Mouse (Mus musculus) WW6 (cell line): Measurements from ENCODE around the gene Mfn1.

Experiments
- DNase-seq: peaks from one replicate; pipeline ENCODE4 v3.0.0-alpha.2; 2013; ENCODE audit warnings: low read depth, low spot score

Gene Mfn1

DNA sequence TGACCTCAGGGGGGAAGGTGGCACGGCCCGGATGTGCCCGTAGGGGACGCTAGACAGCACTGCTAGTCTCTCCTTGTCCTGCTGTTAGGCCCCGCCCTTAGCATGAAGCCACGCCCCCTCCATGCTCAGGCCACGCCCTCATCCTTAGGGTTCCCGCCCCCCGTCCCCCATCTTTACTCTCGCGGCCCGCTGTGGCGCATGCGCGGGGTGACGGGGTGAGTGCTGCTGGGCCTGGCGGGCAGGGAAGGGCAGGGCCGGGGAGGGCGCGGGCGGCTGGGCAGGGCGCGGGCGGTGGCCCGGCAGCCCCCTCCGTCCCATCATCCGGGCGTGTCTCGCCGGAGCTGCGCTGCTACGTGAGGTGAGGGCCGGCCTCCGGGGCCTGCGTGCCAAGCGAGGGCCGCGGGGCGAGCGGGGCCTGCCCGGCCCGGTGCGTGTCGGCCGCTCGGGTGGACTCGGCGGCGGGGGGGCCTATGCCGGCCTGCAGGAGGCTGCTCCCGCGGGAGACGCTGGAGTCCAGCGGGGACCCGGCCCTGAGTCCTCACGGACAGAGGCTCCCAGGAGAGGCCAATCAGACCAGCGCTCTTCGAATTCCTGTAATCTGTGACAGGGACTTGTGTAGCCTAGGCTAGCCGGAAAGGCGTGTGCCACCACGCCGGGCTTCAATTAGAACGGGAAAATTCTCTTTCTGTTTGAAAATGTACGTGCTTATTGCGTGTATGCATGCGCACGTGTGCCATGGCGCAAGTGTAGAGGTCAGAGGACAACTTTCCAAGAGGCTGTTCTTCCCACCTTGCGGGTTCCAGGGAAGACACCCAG, 18.7 kb upstream of the Mfn1 start:
- DNase-seq = peak; percentile 78

DNA sequence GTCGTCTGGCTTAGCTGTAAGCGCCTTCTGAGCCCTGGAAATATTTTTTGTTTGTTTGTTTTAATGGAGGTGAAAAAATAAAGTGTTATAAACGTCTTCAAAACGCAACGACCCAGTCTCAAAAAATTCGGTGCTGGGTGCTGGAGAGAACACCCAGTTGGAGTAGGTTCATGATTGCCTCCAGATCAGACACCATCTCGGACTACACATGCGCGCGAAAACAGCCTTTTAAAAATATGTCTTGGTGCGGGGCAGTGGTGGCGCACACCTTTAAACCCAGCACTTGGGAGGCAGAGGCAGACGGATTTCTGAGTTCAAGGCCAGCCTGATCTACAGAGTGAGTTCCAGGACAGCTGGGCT, 18.1 kb upstream of the Mfn1 start:
- no peak for DNase-seq

DNA sequence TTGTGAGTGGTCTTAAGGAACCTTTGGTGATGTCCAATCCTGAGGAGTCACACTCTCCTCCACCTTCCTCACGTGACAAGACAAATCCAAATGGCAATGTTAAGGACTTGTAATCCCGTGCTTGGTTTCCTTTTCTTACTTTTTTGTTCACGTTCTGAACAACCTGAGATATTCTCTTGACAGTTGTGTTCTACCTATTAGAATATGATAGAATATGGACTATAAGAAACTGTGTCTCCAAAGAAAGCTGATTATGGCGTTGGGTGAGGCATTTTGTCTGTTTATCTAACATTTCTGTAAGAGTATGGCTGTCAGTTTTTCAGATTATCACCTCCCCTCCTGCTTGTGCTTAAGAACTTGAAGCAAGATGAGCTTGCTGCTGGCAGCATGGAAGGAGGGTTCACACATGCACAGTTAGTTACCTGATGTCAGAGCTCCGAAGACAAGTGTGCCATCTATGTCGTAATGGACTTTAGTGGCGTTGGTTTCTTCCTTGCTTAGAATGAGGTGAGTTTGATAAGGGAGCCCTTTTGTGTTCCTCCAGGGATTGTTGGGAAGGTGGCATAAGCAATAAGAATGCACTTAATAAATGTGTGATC, 16.5 kb upstream of the Mfn1 start:
- DNase-seq = no peak

DNA sequence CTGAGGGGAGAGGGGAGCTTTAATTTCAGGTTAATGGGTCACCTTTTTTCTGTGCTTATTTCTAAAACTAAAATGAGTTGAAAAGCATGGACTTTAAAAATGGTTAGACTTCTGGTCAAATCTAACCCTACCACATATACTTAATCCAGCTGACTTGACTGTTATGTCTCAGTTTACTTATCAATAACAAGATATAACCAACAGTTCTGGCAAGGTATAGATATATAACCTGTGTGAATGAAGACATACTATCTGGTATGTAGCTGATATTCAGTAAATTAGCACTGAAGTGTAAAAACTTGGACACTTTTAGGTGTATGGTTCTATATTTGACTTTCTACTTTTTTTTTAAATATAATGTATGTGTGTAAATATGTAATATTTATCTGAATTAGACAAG, 15.7 kb upstream of the Mfn1 start:
- no peak for DNase-seq

DNA sequence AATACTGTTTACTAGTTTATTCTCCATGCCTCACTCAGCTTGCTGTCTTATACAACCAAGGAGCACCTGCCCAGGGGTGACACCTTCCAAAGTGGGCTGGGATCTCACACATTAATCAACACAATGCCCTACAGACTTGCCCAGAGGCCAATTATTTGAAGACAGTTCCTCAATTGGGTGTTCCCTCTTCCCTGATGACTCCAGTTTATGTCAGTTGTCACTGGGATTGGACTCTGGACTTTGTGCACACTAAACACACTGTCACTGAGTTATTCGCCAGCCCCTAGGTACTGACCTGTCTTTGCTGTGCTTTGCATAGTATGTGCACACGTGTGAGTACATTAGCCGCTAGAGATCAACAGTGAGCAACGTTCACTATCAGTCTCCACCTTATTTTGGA, 2.1 kb upstream of the Mfn1 start:
- DNase-seq = no peak

DNA sequence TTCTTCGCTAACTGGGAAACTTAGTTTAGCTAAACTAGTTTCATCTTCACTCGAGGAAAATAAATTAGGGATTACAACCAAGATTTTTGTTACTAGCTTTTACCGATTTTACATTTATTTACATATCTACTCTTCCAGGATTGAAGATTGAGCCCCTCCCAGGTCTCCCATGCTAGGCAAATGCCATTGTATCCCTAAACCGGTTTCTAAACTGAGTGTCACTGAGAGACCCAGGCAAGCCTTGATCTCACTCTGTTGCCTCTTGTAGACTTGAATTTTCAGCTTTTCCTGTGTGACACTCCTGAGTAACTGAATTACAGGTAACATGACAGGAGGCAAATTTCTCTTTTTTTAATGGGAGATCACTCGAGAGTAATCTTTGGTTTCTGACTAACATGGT, 776 bp downstream of the Mfn1 start:
- DNase-seq = no peak

DNA sequence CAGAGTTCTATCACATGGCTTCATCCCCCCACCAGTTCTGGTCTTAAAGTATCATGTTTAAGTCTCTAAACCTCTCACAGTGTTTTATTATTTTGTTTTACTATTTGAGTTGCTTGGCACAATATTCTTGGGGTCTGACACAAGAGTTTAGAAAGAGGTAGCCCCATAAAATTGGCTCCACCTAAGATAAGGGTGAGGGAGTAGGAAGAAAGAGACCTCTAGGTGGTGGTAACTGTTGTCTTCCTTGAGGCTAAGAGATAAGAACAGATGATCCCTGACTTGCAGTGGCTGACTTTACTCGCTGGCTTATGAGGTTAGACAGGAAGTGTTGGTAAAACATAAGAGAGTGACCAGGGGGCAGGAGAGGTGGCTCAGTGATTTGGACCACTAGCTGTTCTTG, 6.4 kb downstream of the Mfn1 start:
- no peak for DNase-seq

DNA sequence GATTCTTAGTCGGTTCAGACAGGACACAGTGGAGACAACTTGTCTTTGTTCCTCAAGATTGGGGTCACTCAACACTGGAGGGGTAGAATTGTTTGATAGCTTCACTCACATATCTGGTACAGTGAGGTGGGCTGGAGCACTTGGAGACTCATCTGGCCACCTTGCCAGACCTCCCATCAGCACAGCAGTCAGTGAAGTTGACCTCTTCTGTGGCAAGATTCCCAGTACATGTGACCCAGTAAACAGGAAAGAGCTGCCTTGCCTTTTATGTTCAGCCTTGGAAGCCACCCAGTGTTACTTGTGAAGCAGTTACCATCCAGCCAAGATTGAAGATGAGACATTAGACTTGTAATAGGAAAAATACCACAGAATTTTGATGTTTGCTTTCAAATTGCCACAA, 8.3 kb downstream of the Mfn1 start:
- DNase-seq = no peak

DNA sequence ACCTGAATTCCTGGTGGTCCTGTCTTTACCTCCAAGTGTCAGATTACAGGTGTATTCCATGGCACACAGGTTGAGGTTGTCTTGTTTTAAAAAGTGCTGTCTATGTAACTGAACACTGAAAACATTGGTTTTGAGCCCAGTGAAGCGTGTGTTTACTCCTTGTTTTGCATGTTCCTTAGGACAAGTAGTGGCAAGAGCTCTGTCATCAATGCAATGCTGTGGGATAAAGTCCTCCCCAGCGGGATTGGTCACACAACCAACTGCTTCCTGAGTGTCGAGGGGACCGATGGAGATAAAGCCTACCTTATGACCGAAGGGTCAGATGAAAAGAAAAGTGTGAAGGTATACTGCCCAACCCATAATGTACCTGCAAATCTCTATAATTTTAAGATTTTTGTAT, 8.8 kb downstream of the Mfn1 start:
- DNase-seq = no peak

DNA sequence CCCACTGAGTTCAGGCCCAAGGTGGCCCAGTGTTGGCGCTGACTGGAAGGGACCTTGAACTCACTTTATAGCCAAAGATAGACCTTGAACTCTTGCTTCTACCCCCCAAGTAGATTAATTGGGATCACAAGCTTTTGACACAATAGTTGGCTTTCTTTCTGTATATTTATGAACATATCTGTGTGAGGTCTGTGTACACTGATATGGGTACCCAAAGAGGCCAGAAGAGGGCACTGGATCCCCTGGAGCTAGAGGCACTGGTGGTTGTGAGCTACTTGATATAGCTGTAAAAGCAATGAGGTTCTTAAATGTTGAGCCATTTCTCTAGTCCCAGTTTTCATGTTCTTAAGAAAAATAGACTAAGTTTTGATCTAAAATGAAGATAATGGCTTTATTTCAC, 23.8 kb downstream of the Mfn1 start:
- DNase-seq = no peak

DNA sequence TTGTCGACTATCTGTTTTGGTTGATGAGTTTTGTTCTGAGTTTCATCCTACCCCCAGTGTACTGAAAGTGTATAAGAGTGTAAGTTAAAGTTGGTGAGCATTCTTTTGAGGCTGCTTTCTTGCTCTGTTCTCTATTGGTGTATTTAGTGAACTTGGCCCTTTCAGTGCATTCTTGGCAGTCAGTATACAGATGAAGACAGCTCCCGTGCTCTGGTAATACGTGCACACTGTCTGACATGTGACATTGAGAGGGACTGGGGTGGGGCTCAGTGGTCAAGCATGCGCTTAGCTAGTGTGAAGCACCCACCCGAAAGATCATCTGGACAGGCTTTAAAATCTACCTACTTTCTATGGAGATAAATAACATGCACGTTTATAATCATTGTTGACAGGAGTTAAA, 34.1 kb downstream of the Mfn1 start:
- DNase-seq = no peak

DNA sequence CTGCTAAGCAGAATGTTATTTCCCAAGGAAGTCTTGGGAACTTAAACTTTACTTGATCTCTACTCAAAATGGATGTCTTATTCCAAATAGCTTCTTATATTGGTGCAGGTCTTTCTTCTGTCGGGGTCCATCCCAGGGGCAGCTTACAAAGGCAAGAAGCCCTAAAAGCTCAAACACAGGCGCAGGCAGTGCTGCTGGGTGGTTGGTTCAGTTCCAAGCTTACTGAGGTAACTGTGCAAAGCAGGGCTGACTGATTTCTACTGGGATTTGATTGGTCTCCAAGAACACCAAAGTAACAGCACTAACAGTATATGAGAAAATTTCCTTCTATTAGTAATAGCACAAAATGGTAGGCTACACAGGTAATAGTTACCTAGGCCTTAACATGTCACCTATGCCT, 43.8 kb downstream of the Mfn1 start:
- DNase-seq = no peak

DNA sequence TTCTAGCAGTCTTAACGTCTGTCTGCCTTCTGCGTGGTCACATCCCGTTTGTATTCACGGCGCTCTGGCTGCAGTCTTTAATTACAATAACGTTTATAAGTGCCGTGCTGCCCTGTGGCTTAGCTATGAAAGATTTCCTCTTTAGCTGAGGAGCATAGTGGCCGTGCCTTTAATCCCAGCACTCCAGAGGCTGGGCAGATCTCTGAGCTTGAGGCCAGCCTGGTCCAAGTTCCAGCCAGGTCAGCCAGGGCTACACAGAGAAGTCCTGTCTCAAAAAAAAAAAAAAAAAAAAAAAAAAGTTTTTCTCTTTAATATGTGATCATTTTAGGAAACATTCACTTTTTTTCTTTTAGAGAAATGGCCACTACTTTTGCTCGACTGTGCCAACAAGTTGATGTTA, 44.6 kb downstream of the Mfn1 start:
- DNase-seq = no peak

DNA sequence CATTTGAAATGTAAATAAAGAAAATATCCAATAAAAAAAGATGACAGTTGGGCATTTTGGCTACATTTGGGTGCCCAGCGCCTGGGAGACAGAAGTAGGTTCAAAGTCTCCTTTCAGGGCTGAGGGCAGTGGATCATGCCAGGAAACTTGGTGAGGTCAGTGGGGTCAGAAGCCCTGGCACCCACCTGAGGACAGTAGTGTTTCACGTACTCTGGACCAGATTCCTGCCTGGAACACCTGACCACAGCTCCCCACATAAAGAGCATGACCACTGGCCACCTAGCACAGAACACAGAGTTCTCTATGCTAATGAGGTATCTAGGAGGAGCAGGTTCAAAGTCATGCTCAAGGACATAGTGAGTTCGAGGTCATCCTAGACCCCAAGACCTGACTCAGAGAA, 45.9 kb downstream of the Mfn1 start:
- DNase-seq = no peak

DNA sequence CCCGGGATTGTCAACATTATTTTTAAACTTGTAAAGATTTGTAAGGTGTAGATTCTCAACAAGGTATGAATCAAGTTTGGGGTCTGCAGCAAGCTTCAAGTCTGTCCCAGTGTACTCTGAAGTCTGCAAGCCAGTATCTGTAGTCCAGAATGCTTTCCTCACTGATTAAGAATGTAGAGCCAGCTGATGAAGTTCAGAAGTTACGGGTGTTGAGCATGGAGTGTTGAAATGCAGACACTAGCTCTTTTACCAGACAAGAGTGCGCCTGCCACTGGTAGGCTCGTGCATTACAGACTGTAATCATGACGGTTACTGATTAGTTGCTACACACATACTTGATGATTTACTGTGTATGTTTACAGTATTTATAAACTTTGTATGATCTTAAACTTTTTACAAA, 49.5 kb downstream of the Mfn1 start:
- no peak for DNase-seq

DNA sequence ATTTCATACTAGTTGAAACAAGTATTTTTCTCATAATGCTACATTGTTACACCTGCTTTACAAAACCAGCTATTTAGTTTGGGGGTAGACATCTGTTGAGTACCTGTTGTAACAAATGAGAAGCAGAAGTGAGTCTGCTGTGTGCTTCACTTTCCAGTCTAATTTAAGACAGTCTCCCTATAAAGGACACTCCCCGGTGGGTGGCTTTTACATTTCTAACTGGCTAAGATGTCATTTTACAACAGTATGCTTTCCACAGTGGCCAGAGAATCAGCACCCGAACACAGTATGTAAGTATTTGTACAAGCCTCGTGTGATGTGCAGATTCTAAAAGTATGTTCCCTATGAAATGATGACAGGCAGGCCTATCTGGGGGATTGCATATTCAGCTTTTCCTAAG, 51.5 kb downstream of the Mfn1 start:
- no peak for DNase-seq

DNA sequence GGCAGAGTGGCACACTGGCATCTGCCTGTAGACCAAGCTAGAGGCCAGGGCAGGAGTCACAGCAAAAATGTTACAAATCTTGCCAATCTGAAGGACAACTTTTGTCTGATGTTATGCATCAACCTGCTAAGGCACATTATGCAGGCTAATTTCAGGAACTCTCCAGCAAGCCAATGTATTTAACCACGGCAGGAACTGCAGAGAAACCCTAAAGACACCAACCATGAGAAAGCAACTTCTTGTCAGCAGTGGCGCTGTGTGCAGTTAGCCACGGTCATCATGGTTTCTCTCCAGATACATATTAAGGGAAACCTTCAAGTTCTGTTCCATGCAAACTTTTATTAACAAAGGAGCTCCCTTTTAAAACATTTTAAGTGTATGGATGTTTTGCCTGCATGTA, 52.6 kb downstream of the Mfn1 start:
- DNase-seq = no peak

DNA sequence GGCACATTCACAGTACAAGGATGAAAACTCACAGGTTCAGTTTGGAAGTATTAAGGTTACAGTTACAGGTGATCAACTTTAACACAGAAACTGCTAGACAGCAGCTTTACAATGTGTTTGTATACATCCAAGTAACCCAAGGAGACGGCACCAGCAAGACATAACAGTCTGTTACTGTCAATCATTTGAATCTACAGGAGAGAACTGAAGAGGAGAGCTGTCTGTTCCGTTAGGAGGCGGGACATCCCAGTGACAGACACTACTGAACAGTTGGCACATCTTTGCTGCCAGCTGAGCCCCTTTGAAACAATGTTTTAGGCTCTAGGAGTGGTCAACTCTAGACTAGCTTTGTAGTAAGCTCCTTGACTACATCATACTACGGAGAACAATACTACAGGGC, 54.2 kb downstream of the Mfn1 start:
- DNase-seq = no peak

DNA sequence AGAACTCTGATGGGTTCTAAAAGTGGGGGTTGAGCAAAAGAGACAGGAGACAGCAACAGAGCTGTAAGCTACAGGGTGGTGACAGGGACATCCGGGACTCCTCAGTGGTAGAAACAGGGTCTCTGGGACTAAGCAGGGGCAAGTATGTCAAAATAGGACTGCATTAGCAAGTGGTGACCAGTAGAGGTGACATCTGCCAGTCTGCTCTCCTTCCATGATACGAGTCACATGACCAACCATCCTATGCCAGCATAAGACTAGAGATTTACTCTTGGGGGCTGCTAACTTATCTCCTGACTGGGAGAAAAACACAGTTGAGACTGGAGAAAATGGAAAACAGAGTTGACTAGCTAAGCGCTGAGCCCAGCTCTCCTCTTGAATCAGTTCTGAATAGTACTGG, 57.0 kb downstream of the Mfn1 start:
- no peak for DNase-seq

DNA sequence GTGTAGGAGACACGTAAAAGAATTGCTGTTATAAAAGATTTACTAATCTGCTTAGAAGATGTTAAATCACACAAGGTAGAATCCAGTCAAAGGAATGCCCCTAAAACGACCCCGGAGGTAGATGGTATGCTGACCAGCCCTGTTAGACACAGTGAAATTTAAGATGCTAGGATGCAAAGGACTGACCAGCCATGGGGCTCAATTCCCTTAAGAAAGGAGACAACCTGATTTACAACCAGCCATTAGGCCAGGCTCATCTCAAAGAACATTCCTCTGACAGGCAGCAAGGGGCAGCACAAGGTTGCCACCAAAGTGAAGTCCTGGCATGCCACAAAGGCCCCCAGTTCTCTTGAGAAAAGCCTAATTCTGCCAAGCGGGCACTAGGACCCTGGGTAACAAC, 65.8 kb downstream of the Mfn1 start:
- DNase-seq = no peak

DNA sequence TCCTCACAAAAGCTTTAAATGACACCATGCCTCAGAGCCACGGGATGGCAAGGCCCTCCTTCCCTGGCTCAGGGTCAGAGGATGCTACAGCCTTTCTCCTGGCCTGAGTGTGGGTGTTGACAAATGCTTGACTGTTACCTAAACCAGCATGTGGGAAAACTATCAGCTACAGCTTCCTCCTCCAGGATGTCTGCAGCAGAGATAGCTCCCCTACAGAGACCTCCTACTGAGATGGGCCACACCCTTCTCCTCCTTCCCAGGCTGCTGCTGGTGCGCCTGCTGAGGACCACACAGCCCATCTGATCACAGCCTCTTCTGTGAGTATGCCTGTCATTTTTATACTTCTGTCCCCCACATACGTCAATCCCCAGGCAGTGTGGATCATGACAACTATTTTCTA, 70.1 kb downstream of the Mfn1 start:
- DNase-seq = no peak

DNA sequence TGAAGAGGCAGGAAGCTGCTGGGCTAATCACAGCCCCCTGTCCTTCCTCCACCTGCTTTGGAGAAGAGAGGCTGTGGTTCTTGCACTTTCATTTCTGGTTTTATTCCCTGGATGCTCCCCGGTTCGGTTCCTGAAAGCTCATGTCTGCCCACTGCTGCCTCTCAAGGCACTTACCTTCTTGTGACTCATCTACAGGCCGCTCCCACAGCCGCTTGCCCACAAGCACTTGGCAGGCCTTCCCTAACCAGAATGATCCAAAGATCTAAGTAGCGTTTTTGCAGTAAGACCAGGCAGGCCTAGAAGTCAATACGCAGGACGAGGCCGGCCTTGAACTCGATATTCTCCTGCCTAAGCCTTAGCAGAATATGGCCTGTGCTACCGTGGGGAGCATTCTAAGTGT, 71.8 kb downstream of the Mfn1 start:
- DNase-seq = no peak

DNA sequence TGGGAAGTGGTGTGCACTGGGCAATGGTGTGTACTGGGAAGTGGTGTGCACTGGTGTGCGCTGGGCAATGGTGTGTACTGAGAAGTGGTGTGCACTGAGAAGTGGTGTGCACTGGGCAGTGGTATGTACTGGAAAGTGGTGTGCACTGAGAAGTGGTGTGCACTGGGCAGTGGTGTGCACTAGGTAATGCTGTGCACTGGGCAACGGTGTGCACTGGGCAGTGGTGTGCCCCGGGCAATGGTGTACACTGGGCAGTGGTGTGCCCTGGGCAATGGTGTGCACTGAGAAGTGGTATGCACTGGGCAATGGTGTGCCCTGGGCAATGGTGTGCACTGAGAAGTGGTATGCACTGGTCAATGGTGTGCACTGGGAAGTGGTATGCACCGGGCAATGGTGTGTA, 80.0 kb downstream of the Mfn1 start:
- no peak for DNase-seq

DNA sequence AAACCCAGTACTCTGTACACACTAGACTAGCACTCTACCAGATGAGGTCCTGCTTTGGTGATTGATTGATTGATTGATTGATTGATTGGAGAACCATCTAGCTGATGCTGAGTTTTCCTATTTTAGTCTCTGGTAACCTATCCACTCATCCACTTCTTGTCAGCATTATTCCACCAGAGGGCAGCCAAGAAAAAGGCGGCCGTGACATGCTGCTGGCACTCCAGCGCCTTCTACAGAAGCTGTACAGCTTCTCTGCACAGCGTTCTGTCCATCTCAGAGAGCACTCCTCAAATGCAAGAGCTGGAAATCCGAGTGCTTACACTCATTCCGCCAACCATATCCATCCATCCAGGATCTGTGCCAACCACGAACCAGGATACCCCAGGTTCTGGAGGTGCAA, 81.3 kb downstream of the Mfn1 start:
- DNase-seq = peak; percentile 14
